Mouse (Mus musculus) liver, postnatal 0 days (tissue): ENCODE measurements around the gene Rpl28.

Source experiments
- CTCF ChIP-seq: sonication (generic); IDR thresholded peaks from 2 replicates; pipeline ENCODE4 v1.5.1; 2016; ENCODE audit warnings: antibody characterized with exemption, low read depth
- EP300 ChIP-seq: IDR thresholded peaks from 2 replicates; pipeline ENCODE4 v1.6.1; 2016; ENCODE audit warnings: antibody characterized with exemption, low read depth, mild to moderate bottlenecking

DNA sequence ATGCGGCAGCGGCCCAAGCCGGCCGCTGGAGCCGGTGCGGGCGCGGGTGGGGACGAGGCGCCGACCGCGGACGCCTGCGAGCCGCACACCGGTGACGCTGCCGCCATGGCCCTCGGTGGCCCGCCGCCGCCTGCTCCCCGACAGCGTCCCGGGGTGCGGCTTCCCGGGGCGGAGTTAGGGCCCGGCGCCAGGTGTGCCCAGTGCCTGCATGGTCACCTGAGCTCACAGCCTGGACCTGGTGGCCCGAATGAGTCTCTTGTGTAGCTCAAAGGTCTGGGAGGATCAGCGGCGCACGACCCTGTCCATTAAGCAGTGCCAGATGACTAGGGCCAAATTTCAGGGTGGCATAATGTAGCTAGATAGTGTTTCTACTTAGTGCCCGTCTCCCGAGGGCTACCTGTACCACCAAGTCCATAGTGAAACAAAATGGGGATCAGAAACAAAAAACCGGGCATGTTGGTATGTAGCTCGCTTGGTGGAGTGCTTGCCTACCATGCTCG, 3.2 kb upstream of the Rpl28 start, which contains the start of gene Tmem238:
- TF ChIP-seq EP300 (no peak), CTCF (no peak)
